Mouse (Mus musculus) layer of hippocampus, adult 9-10 months (tissue): Measurements from ENCODE around the gene Upk3b.

Experiments used
- DNase-seq: peaks from one replicate; pipeline ENCODE4 v3.0.0; 2022; ENCODE audit warnings: low spot score

Gene Upk3b

GRCm38 (mm10) chr5:136076284-136076683 is 38.0 kb downstream of the Upk3b start:
- DNase-seq = no peak

GRCm38 (mm10) chr5:136077001-136077550 is 38.8 kb downstream of the Upk3b start:
- DNase-seq = no peak

- DNase-seq = no peak
Measured at GRCm38 (mm10) chr5:136078136-136078535, 39.8 kb downstream of the Upk3b start.

- no peak for DNase-seq
Measured at GRCm38 (mm10) chr5:136082345-136082744, 44.0 kb downstream of the Upk3b start.

GRCm38 (mm10) chr5:136083669-136084107 is 45.4 kb downstream of the Upk3b start, which contains the start of gene Rasa4:
Gene Rasa4 (plus strand): TSS chr5:136083916.
- DNase-seq = peak; percentile 71

- no peak for DNase-seq
Measured at GRCm38 (mm10) chr5:136084144-136084881, 46.0 kb downstream of the Upk3b start.

- DNase-seq = no peak
Measured at GRCm38 (mm10) chr5:136084891-136085651, 46.8 kb downstream of the Upk3b start.

- no peak for DNase-seq
Measured at GRCm38 (mm10) chr5:136086290-136086689, 48.0 kb downstream of the Upk3b start.

GRCm38 (mm10) chr5:136088821-136089575 is 50.7 kb downstream of the Upk3b start:
- DNase-seq = no peak

- DNase-seq = no peak
Measured at GRCm38 (mm10) chr5:136091927-136092326, 53.6 kb downstream of the Upk3b start.

GRCm38 (mm10) chr5:136094249-136095010 is 56.1 kb downstream of the Upk3b start:
- no peak for DNase-seq

GRCm38 (mm10) chr5:136095089-136095488 is 56.8 kb downstream of the Upk3b start:
- DNase-seq = no peak
